Mouse (Mus musculus) left cerebral cortex, adult 8-10 months (tissue): ENCODE results near the gene Trir. TPM values are rescaled to one million over a fixed set of nuclear protein-coding genes. Genes with fewer than 3 reads are reported as not detected.

Experiments used
- DNase-seq, 2 experiments: peaks; one replicate each; pipeline ENCODE4 v3.0.0; 2022; ENCODE audit warnings: low spot score in 2 of 2
- total RNA-seq, 4 experiments: library from RNA; stranded (reverse); gene quantifications; 2 replicates each; pipeline ENCODE4 v1.2.4; 2022

Gene Trir
- total RNA-seq, 4 experiments from 2014 or later = 100 to 127 (median 115) TPM

- peak in 1 of 2 experiments; percentile 69 for DNase-seq
Measured at GRCm38 (mm10) chr8:84990836-84991235, 35.8 kb upstream of the Trir start.

- DNase-seq = no peak
Measured at GRCm38 (mm10) chr8:84994375-84994774, 32.2 kb upstream of the Trir start.

- no peak for DNase-seq
Measured at GRCm38 (mm10) chr8:84995680-84996079, 30.9 kb upstream of the Trir start.

GRCm38 (mm10) chr8:84996978-84997377 lies 29.6 kb upstream of the Trir start:
- no peak for DNase-seq

- DNase-seq = peak; percentile 72 to 80
Measured at GRCm38 (mm10) chr8:84997649-84998295, 28.9 kb upstream of the Trir start.

- no peak for DNase-seq
Measured at GRCm38 (mm10) chr8:85007686-85008085, 18.9 kb upstream of the Trir start.

- no peak for DNase-seq
Measured at GRCm38 (mm10) chr8:85011242-85011641, 15.4 kb upstream of the Trir start.

- DNase-seq = peak; percentile 63 to 66
Measured at GRCm38 (mm10) chr8:85013230-85013840, 13.3 kb upstream of the Trir start.

GRCm38 (mm10) chr8:85014431-85014830 lies 12.2 kb upstream of the Trir start, which contains the start of gene Best2:
TSS of gene Best2 (minus strand) at chr8:85014531.
- no peak for DNase-seq

- no peak for DNase-seq
Measured at GRCm38 (mm10) chr8:85016724-85017123, 9.9 kb upstream of the Trir start.

- no peak for DNase-seq
Measured at GRCm38 (mm10) chr8:85017209-85017608, 9.4 kb upstream of the Trir start.

- no peak for DNase-seq
Measured at GRCm38 (mm10) chr8:85021514-85022055, 5.0 kb upstream of the Trir start.

- no peak for DNase-seq
Measured at GRCm38 (mm10) chr8:85023846-85024245, 2.8 kb upstream of the Trir start.

- DNase-seq = peak; percentile 76 to 87
Measured at GRCm38 (mm10) chr8:85025098-85025932, 1.3 kb upstream of the Trir start, which contains the start of gene Asna1. TSS of gene Asna1 (minus strand) at chr8:85025281.

- DNase-seq = no peak
Measured at GRCm38 (mm10) chr8:85027516-85027855, 863 bp downstream of the Trir start.

GRCm38 (mm10) chr8:85027922-85028321 lies 1.3 kb downstream of the Trir start:
- DNase-seq = no peak

GRCm38 (mm10) chr8:85029271-85029670 lies 2.6 kb downstream of the Trir start:
- DNase-seq = no peak

GRCm38 (mm10) chr8:85032622-85033311 lies 6.1 kb downstream of the Trir start:
- DNase-seq = no peak

- no peak for DNase-seq
Measured at GRCm38 (mm10) chr8:85033867-85034266, 7.2 kb downstream of the Trir start.

- DNase-seq = peak in 1 of 2 experiments; percentile 61
Measured at GRCm38 (mm10) chr8:85034764-85035163, 8.1 kb downstream of the Trir start.

- DNase-seq = no peak
Measured at GRCm38 (mm10) chr8:85035165-85035727, 8.6 kb downstream of the Trir start.
